Mouse (Mus musculus) lung, postnatal 4 days (tissue): ENCODE data around the gene Trnt1.

Experiments
- DNase-seq, 2 experiments: peaks; one replicate each; pipeline ENCODE4 v3.0.0; 2021

The Trnt1 gene

DNA sequence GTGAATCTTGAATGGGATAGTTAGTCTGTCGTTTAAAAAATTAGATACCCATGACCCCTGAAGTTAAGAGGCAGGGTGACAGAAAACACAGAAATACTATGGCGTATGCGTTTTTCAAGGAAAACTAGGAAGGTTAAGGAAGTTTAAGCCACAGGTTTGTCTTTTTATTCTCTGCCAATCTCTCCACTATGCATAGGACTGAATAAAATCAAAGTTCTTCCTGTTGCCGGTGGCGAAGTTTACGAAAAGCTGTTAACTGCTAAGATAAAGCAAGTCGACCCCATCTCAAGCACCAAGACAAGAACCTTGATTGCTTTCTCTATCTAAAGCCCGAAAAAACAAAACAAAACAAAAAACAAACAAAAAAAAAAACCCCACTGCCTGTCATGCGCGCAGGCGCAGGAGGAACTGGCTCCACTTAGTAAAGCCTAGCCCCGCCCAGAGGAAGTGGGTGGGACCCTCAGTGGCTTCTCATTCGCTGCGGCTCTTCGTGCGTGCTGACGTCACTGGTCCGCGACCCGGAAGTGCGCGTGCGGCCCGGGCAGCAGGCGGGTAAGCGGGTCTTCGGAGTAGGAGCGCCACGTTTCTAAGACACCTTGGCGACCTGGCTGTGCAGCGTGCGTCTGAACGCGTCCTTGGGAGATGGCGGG lies at the start of gene Trnt1:
TSS of gene Trnt1 (plus strand) at position 481 of the 650 bp plus-strand sequence.
- DNase-seq, result peak; percentile 98

DNA sequence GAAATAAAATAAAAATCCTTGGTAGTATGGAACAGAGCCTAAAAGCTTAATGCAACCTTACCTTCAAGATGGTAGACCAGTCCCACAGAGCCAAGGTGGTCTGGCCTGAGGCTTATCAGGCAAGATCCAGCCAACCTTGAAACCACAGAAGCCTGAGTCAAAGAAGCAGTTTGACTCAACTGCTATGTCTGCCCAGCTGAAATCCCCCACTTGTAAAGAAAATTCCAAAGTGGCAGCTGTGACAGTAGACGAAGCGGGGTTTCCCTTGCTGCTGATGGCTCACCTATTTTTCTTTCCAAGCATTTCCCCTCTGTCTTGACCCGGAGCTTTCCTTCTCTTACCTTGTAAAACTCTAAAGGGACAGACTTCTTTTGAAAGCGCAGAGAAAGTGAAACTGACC lies 43.3 kb upstream of the Trnt1 start:
- DNase-seq, result no peak

DNA sequence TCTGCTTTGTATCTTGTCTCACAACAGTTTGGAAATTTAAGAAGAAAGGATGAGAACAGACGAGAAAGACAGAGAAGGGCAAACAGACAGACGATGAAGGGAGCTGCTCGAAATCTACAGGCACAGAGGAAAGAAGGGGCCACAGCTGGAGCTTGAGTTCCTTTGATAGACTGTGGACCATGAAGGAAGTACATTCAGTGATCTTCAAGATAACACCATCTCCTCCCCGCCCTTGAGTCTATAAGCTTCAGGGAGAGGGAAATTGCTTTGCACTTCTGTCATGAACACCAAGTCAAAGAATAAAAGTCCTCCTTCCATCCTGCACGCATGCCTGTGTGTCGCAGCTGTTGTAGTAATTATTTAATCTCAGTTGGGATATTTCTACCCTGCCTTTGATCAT lies 42.8 kb upstream of the Trnt1 start:
- DNase-seq, result no peak

DNA sequence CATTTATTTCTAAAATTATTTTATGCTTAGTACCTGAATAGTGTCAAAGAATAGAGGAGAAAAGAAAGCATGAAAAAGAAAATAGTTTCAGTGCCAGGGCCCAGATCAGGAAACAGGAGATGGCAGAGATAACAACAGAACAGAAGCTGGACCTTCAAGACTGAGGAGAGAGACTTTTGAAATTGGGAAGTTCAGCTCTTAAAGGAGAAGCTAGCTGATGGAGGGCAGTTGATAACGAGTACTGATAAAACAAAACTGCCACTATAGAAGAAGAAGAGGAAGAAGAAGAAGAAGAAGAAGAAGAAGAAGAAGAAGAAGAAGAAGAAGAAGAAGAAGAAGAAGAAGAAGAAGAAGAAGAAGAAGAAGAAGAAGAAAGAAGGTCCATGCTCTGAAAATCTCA lies 41.2 kb upstream of the Trnt1 start:
- DNase-seq, result no peak

DNA sequence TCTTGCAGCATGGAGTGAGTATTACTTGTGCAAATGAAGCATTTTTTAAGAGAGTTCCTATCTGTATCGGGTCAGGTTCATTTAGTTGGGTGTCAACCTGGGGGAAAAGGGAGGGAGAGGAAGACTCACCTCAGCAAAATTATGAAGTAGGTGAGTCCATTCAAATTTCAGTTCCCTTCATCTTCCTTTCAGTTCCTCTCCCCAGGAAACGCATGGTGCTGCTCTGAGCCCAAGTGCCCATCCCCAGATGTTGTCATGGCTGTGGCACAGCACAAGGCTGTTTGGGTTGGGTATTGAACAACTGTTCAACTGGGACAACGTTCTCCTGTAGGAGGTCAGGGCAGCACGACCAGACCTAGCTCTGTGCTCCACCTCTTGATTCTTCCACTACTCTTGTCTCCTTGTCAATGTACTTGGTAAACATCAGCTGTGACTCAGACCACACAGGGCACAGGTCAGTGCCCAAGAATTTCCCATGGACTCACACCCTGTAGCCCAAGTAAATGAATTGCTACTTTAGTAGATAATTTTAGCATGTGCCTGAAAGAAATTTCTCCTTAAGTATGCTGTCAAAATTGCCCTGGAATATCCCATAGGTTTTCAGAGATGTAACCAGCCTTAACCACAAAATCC lies 39.1 kb upstream of the Trnt1 start:
- no peak for DNase-seq

DNA sequence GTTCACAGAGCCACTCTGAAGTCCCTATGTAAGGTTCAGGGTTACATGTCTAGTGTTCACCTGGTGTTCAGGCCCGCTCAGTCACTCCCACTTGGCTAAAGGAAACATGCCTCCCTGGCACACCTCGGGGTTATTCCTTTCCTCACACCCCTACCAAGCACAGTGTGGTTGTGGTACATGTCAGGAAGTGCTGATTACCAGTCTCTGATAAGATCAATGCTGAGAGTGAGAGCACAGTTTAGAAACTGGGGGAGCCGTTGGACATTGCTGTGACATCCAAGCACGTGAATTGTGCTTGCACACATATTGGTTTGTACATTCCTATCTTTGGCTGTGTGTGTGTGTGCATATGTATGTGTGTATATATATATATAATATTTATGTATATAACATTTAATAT lies 36.4 kb upstream of the Trnt1 start:
- no peak for DNase-seq

DNA sequence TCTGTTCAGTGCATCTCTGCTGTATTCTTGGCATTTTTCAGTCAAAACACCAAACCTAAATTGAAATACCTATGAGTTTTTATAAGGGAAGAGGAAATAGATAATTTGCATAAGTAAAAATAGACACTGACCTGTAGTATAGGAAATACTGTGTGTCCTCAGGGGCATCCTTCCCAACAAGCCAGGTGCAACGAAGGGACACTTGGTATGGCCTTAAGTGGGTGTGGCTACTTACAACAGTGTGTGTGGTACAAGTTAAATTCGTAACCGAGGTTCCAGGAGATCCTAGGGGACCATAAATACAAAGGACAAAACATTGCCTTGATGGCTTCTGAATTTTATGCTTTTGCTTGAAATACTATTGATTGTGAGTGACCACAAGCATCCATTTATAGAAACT lies 30.7 kb upstream of the Trnt1 start:
- DNase-seq, result no peak

DNA sequence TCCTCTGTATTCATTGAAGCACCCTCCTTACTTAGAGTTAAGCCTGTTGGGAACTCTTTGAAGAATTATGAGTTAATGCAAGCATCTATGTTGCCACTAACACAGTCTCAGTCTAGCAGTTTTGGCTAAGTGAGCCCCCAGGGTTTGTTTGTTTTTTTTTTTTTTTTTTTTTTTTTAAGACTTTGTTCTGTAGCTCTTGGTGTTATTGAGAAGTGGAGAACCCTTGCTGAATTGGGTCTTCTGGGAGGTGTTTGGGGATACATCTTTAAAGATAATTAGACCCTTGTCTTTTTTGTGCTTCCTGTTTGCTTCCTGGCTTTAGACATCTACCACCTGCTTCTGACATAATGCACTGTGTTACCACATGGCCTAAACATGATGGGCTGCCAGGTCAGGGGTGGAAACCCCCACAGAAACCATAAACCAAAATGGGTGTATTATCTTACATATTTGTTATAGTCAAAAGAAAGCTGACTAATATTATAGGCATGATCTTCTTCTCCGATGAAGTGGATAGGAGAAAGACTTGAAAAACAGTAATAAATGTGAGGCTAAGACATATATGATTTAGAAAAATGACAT lies 28.6 kb upstream of the Trnt1 start:
- no peak for DNase-seq

DNA sequence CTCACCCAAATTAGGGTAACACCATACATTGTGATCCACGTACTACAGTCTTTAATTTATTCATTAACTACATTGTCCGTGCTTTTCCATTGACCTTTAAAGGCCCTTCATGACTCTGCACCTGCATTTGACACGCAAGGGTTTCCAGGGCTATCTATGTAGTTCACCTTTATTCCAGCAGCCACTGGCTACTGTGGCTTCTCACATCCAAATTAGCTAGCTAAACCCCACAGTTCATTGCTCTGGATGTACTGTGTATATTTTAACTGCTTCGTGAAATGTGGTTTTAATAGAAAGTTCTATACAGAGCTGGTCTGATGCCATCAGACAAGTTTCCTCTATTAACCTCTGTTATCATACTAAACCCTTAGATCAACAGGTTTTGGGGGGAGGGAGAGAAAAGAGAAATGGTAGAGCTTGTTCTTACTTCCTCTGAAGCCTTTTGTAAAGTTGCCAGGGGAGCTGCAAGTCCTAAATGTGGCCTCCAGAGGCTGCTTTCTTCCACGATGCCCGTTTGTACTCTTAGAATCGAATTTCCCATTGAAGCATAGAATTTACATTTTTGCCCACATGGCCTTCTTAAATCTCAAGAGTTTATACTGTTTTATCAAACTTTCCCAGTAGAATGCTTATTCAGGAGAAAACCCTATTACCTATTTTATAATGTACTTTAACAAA lies 25.2 kb upstream of the Trnt1 start:
- DNase-seq, result no peak

DNA sequence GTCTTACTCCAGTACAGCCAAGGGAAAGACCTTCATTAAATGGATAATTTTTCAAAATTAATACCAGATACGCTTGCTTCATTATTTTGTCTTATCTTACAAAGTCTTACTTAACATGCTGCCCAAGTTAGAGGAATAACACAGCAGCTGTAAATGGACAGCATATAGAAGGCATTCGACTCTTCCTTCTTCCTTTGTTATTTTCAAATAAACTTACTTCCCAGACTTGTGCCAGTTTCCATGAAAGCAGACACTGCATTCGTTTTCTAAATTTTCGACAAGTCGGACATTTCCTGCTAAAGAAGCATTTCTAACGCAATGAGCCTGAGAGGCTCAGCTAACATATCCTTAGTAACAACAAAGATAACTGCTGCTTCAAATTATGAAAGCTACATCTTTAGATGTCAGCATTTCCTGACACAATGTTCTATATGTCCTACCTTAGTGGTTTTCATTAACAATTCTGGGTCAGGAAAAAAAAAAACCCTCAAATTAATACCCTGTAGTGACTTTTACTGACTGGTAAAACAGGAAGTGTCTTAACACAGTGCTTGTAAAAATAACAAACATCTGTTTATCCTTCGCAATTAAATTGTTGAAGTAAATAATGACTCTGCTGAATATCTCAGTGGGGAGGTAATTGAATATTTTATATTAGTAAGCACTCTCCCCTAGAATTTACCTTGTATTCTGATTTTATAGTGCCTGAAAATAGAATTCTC lies 23.1 kb upstream of the Trnt1 start:
- no peak for DNase-seq

DNA sequence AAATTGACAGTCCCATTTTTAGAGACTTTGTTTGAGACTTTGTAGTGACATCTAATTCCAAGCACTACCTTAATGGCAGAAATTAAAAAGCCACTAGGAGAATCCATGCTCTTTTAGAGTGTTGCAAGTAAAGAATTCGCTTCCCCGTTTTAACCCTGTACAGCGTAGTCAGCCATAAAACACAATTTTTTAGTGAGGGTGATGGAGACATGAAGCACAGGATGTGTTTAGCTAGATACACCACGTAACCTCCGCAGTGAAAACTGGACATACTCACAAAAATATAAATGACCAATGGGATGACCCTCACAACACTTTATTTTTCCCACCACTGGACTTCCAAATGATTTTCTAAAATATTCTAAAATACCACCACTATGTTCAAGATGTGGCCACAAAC lies 21.7 kb upstream of the Trnt1 start:
- no peak for DNase-seq

DNA sequence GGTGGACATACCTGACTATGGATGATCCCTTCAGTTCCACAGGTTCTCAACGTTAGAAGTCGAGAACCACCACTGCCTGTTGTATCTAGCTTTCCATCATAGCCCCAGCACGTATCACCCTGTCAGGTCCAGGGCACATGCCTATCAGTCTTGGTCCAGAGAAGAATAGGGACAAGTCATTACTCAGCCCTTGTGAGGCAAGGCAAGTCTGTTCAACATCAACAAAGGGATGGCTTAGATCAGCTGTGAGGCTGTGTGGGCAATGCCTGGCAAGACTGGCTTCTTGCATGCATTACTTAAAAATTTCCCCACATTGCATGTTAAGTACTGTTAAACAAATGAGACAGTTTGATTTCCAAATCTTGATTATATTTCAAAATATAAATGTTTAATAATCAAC lies 21.1 kb upstream of the Trnt1 start:
- no peak for DNase-seq

DNA sequence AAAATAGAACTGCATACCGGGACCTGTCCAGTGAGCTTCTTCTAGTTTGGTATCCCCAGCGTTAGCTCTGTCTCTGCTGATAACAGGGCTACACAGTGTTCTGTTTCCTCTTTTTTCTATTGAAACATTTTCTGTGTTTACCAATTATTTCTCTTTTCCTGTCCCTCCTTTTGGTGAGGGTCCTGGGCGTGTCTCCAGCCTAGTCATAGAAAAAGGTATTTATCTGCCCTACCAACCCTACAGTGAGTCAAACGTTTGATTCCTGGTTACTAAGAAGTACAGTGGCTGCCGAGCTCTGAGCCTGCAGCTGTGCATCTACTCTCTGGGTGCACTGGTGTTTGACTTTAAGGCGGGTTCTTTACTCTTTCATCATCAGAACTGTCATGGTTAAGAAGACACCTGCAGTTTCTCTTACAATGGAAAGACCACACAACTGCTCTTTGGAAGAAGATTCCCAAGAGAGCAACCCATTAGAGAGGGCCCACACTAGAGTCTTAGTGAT lies 20.0 kb upstream of the Trnt1 start, which contains the start of gene Il5ra:
TSS of gene Il5ra (minus strand) at position 151 of the 502 bp plus-strand sequence.
- DNase-seq, result no peak

DNA sequence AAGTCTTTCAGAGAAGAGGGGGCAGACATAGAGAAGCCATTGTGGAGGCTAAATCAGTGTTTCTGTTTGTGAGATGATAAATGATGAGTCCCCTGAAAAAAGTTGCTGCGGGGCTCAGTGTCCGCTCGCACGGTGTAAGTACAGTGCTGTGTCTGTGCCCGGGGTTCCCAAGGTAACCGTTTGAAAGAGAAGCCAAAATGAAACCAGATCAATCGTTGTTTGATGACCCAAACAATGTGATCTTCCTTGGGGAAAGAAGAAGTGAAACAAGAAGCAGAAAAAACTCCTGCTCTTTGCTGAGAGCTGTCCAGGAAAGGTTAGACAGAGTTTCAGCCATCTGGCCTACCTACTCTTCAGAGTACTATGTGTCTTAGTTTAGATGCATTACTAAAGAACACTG lies 18.6 kb upstream of the Trnt1 start:
- no peak for DNase-seq

DNA sequence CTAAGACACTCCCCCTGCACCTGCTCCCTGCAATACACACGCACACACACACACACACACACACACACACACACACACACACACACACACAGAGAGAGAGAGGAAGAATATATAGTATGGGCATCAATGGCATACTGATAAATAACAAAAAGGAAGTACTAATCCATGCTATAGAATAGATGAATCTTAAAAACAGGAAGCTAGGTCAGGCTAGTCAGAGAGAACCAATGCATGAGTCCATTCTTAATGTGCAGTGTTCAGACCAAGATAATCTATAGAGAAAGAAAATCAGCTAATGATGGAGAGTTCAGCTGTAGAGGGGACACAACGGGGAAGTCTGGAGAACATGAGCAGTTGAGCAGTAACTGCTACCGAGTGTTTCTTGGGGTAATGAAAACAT lies 10.6 kb upstream of the Trnt1 start:
- DNase-seq, result no peak

DNA sequence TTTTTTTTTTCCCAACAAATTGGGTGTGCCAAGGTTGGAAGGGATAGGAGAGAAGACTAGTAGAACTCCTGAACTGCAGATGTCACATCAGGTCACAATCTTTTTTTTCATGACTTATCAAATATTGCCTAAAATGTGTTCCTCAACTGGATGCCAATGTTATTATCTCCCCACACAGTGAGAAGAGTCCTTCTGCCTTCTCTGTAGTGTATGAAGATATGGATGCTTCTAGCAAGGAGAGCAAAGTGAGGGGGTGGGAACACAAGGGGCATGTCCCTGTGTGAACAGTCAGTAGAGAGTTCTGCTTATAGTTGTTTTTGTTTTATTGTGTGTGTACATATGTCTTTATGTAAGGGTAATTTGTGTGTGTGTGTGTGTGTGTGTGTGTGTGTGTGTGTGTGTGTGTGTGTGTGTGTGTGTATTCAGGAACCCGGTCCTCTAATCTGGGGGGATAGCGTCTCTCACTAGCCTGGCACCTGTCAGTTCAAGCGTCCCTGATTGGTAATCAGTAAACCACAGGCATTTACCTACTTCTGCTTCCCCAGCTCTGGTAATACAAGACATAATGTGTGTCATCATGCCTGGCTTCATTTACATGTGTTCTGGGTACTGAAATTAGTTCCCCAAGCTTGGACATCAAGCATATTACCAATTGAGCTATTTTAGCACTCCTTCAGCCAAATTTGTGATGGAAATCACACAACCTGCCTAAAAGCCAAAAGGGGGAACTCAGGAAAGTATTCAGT lies 8.3 kb upstream of the Trnt1 start:
- no peak for DNase-seq

DNA sequence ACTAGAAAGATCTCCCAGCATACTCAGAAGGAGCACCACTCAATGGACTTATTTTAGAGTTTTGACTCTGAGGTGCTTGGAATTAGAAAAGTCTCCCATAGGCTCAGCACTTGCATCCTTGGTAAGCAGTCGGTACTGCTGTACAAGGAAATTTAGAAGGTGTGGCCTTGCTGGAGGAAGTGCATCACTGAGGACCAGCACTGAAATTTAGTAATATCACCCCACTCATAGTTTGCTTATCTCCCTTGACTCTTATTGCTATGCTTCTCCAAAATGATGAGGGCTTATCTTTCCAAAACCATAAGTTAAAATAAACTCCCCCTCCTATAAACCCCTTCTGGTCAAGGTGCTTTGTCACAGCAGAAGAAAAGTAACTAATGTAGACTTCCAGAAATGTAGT lies 7.4 kb upstream of the Trnt1 start:
- no peak for DNase-seq

DNA sequence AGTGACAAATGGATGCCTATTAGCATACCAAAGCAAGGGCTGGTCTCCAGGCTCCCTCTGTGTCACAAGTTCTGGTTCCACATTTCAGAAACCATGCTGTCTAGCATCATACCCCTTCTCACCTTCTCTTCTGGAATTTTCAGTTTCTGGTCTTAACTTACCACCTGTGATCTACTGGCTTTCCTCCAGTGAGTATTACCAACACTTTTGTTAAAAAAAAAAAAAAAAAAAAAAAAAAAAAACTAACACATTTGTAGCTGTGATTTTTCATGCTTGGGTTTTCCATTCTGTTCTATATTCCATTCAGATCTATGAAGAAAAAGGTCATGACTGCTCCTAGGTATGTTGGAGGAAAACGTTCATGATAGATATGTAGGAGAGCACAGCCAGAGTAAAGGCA lies 3.0 kb upstream of the Trnt1 start:
- no peak for DNase-seq

DNA sequence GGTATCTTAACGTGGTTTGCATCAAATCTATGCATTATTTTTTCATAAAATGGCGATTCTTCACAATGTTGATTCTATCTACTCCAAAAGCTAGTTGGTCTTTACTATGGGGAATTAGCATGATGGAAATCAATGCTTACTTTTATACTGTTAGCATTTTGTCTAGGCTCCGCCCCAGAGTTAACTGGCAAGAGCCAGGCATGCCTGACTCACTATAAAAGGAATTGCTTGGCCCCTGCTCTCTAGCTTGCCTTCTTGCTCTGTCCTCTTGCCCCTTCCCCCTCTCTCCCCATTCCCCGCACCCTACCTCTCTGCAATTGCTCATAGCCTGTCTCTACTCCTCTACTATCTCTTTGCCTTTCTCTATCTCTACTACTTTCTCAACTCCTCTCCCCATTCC lies 2.1 kb upstream of the Trnt1 start:
- DNase-seq, result no peak

DNA sequence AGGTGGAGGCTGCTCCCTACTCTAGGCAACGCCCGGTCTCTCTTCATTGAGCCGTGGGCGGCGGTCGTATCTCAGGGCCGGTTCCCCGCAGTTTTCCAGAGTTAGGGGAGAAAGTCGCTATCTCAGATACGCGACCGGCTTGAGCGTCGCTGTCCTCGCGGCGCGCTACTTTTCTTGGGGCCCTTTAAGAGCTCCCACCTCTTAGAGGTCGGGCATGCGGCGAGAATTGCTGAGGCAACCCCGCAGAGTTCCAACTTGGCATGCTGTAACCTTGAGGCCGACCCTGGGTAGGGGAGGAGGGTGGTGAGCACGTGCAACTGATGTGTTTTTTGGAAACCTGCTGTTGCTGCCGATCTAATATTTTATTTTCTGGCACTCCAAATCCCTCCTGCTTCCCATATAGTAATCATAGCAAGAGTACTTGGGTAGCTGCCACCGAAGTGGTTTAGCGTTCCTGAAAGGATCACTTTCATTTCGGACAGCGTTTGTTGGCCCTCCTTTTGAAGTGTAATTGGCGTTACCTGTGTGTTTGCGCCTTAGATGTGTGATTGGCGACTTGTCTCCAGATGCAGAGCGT lies 458 bp downstream of the Trnt1 start:
- no peak for DNase-seq

DNA sequence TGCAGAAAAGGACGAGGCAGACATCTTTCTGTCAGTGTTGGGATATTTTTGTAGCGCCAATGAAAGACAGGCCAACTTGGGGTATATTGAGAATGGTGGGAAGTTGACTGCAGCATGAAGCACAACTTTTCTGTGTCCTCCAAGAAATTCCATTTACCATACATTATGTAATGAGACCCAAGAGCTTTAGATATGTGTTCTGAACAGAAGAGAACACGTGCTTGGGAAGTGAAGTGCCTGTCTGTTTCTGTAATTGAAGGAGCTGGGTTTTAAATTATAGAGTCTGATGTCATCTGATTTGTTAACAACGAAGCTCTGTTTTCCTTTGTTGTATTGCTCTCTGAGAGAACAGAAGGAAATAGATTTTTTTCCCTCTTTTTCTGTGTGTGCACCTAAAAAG lies 1.1 kb downstream of the Trnt1 start:
- no peak for DNase-seq

DNA sequence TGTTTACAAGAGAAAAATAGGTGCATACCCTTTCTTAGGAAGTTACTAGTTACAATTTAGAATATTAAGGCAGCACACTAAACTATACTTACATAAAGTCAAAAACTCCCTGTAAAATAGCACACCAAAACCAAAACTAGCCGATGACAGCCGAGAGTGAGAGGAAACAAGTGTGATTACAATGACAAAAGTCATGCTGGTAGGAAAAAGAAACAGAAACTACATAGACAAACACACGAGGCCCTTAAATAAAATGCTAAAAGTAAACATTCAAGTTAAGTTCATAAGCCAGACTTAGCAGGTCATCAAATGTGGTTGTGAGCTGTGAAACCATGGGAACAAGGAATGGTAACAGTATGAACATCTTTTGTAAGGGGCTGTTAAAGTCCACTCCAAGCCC lies 18.2 kb downstream of the Trnt1 start:
- DNase-seq, result no peak
